Mouse (Mus musculus) E14TG2a.4 (cell line): ENCODE results near the gene Evi2.

ENCODE experiments used
- CTCF ChIP-seq: conservative IDR thresholded peaks from 2 replicates; pipeline ENCODE4 v1.5.1; 2014; ENCODE audit warnings: low read length
- NANOG ChIP-seq: IDR thresholded peaks from 2 replicates; pipeline ENCODE4 v1.6.1; 2014; ENCODE audit warnings: borderline replicate concordance, low read length, mixed read lengths
- POU5F1 ChIP-seq: IDR thresholded peaks from 2 replicates; pipeline ENCODE4 v1.6.1; 2014; ENCODE audit warnings: low read length, borderline replicate concordance

DNA sequence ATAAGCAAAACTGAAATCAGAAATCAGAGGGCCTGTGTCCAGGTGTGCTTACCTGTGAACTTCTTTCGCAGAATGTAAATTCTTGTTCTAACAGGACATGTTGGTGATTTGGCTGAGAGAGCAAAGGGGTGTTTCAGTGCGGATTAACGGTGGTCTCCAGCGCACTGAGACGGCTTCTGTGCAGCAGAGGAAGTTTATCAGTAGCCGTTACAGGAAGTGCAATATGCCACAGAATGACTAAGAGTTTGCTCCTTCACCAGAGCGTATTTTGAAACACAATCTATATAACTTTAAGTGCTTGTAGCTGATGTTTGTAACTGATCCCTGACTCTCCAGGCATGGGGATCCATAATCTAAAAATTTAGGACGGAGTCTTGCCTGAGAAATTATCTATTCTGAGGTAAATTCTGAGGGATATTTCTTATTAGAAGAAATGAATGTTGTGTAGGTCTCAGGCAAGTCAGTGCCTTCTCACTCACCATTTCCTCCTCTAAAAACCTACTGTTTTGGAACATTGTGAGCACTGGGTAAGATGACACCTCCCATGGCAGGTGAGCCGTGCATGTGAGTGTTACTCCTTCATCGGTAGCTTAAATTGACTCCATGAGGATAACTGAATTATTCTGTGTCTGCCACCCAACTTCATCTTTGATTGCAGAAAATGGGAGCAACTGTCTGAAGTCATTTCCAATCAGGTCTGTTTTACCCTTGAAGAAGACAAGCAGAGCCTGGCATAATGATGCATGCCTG lies 6.7 kb downstream of the Evi2 start, which contains the start of gene Evi2b:
- TF ChIP-seq CTCF (no peak), POU5F1 (no peak), NANOG (no peak)
